Mouse (Mus musculus) limb, embryonic 14.5 days (tissue): ENCODE data around the gene 2700049A03Rik. TPM values are rescaled to one million over a fixed set of nuclear protein-coding genes. Genes with fewer than 3 reads are reported as not detected.

Experiments used
- ATAC-seq: fragments of 200-750 bp; cut with Nextera tagmentation; 2 replicates; pipeline ENCODE4 v1.8.0; 2017; ENCODE audit warnings: low read depth, moderate number of reproducible peaks, moderate TSS enrichment; ENCODE audit not compliant: low FRiP score
- DNase-seq: peaks from one replicate; pipeline ENCODE4 v3.0.0-alpha.2; 2015; ENCODE audit warnings: low spot score
- H3K27ac ChIP-seq: fragments of 300-500 bp; sonication (generic); replicated peaks from 2 replicates; pipeline ENCODE4 v1.5.1; 2014; ENCODE audit warnings: low read depth, mild to moderate bottlenecking, low read length, moderate library complexity, mixed read lengths
- H3K27me3 ChIP-seq: fragments of 300-500 bp; sonication (generic); 2 replicates; pipeline ENCODE4 v1.6.1; 2014; ENCODE audit warnings: low read length, mixed read lengths; ENCODE audit not compliant: control insufficient read depth, insufficient read depth
- H3K36me3 ChIP-seq: fragments of 300-500 bp; sonication (generic); 2 replicates; pipeline ENCODE4 v1.6.1; 2014; ENCODE audit warnings: mild to moderate bottlenecking, low read length, moderate library complexity, mixed read lengths; ENCODE audit not compliant: control insufficient read depth, insufficient read depth
- H3K4me1 ChIP-seq: fragments of 300-500 bp; sonication (generic); 2 replicates; pipeline ENCODE4 v1.6.1; 2014; ENCODE audit warnings: antibody characterized with exemption, low read length, mixed read lengths; ENCODE audit not compliant: control insufficient read depth, insufficient read depth
- H3K4me2 ChIP-seq: fragments of 300-500 bp; sonication (generic); replicated peaks from 2 replicates; pipeline ENCODE4 v1.6.1; 2014; ENCODE audit warnings: low read depth, mild to moderate bottlenecking, low read length, moderate library complexity; ENCODE audit not compliant: severe bottlenecking
- H3K4me3 ChIP-seq: fragments of 300-500 bp; sonication (generic); replicated peaks from 2 replicates; pipeline ENCODE4 v1.5.1; 2014; ENCODE audit warnings: low read length
- H3K9ac ChIP-seq: fragments of 300-500 bp; sonication (generic); 2 replicates; pipeline ENCODE4 v1.6.1; 2014; ENCODE audit warnings: mild to moderate bottlenecking, low read depth, low read length, moderate library complexity; ENCODE audit not compliant: severe bottlenecking
- H3K9me3 ChIP-seq: fragments of 300-500 bp; sonication (generic); 2 replicates; pipeline ENCODE4 v1.6.1; 2016; ENCODE audit warnings: low read length; ENCODE audit not compliant: control insufficient read depth
- POLR2A ChIP-seq: fragments of 200-500 bp; IDR thresholded peaks from 2 replicates; pipeline ENCODE4 v1.8.0; 2012; ENCODE audit warnings: inconsistent platforms, mild to moderate bottlenecking, moderate library complexity, borderline replicate concordance; ENCODE audit not compliant: insufficient read depth, insufficient read length; ENCODE audit errors: extremely low read depth
- WGBS: fragments of 180-500 bp; shearing (Covaris S2); extraction: QIAGEN DNeasy Blood & Tissue Kit; methylation state at CpG from one replicate; pipeline ENCODE4 v1.1.7; 2014; 5-methylcytosine and 5-hydroxymethylcytosine counted together
- polyA plus RNA-seq, 2 experiments: library from polyadenylated mRNA; depleted of rRNA in 1 of 2; stranded (reverse) in 1 of 2; unstranded in 1 of 2; fragments of >200 nt; fragmentation: Nextera tagmentation in 1 of 2; extraction: Ambion mirVana in 1 of 2; gene quantifications; 2 replicates each; pipeline versions ENCODE4 v1.2.1 to v1.2.3; 2012 to 2014

2700049A03Rik gene
- polyA plus RNA-seq, 2 experiments = 9.5 to 12.5 TPM

DNA sequence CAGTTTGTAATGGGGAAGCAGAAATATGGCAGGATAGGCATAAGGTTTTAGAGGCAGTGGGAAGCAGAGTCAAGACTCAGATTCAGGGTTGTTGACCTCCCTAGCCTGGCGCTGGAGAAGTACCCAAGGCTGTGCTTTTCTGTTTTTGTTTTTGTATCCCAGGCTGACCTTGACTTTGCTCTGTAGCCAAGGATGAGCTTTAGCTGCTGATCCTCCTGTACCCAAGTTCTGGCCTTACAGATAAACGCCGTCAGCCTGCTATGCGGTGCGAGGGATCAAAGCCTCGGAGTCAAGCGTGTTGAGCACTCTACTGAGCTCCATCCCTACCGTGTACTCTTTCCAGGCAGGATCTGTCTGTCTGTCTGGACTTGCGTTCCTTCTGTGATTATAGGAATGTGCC lies 12.2 kb downstream of the 2700049A03Rik start:
- TF ChIP-seq POLR2A = no peak
- WGBS = 93% methylated on average over 9 of the region's 9 CpGs
- Histone ChIP-seq H3K36me3 (peaks cover 81% of the 10 kb centered on the region), H3K4me1 (no peaks in the 10 kb centered on the region), H3K27ac (no peak overlapping the region), H3K4me3 (no peak overlapping the region), H3K4me2 (no peak overlapping the region), H3K9ac (no peak overlapping the region), H3K9me3 (no peaks in the 10 kb centered on the region), H3K27me3 (no peaks in the 10 kb centered on the region)
- no peak for ATAC-seq
- DNase-seq = no peak

DNA sequence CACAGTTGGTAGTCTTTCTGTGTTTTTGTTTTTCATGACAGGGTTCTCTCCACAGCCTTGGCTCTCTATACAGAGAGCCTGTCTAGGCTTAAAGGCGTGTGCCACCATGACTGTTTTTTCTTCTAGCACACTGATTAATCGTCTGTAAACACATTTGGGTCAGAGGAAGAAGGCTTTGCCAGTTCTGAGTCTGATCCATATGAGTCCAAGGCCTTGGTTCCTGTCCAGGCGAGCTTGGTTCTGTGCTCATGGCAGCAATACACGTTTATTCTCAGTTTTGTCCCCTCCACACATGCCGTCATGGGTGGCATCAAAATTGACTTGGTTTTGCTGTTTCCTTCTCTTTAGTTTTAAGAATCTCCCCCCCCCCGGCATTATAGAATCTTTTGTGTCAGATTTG lies 12.8 kb downstream of the 2700049A03Rik start:
- ATAC-seq (no peak), DNase-seq (no peak)
- no peak for TF ChIP-seq POLR2A
- Histone ChIP-seq H3K36me3 (peaks cover 75% of the 10 kb centered on the region), H3K9me3 (no peaks in the 10 kb centered on the region), H3K27ac (no peak overlapping the region), H3K4me2 (no peak overlapping the region), H3K4me1 (no peaks in the 10 kb centered on the region), H3K9ac (no peak overlapping the region), H3K27me3 (no peaks in the 10 kb centered on the region), H3K4me3 (no peak overlapping the region)
- 84% methylated on average over 6 of the region's 6 CpGs for WGBS

DNA sequence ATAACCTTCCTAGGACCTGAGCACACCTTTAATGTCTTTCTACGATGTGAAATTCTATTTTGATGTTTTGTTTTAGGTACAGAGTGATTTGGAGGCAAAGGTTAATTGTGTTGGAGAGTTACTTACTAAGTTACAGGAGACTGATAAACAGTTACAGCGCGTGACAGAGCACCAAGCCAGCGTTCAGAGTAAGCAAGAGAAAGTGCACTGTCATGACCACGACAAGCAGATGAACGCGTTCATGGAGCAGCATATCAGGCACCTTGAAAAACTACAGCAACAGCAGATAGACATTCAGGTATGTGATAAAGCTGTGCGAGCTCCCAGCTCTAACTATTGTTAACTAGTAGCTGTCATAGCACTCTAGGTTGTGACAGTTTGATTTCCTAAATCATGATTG lies 13.5 kb downstream of the 2700049A03Rik start:
- Histone ChIP-seq H3K9me3 (no peaks in the 10 kb centered on the region), H3K9ac (no peak overlapping the region), H3K4me1 (no peaks in the 10 kb centered on the region), H3K27ac (no peak overlapping the region), H3K4me3 (no peak overlapping the region), H3K27me3 (no peaks in the 10 kb centered on the region), H3K36me3 (peaks cover 74% of the 10 kb centered on the region), H3K4me2 (no peak overlapping the region)
- WGBS = 95% methylated on average over 8 of the region's 8 CpGs
- ATAC-seq (no peak), DNase-seq (no peak)
- no peak for TF ChIP-seq POLR2A

DNA sequence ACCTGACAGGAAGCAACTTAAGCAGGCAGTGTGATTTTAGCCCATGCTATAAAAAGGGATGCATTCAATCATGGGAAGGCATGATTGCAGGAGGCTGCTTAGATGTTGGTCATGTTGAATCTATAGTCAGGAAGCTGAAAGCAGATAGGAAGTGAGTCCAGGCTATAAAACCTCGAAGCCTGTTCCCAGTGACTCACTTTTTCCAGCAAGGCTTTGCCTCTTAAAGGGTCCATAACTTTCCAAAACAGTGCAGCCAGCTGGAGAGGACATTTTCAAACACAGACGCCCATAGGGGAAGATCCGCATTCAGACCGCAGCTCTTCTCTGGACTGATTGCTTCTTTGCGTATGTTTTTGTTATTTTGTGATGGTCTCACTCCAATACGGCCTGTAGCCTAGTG lies 18.3 kb downstream of the 2700049A03Rik start:
- TF ChIP-seq POLR2A = no peak
- 91% methylated on average over 6 of the region's 6 CpGs for WGBS
- Histone ChIP-seq H3K27me3 (no peaks in the 10 kb centered on the region), H3K9me3 (no peaks in the 10 kb centered on the region), H3K4me3 (no peak overlapping the region), H3K9ac (no peak overlapping the region), H3K4me1 (no peaks in the 10 kb centered on the region), H3K36me3 (peaks cover 76% of the 10 kb centered on the region), H3K27ac (no peak overlapping the region), H3K4me2 (no peak overlapping the region)
- ATAC-seq (no peak), DNase-seq (no peak)

DNA sequence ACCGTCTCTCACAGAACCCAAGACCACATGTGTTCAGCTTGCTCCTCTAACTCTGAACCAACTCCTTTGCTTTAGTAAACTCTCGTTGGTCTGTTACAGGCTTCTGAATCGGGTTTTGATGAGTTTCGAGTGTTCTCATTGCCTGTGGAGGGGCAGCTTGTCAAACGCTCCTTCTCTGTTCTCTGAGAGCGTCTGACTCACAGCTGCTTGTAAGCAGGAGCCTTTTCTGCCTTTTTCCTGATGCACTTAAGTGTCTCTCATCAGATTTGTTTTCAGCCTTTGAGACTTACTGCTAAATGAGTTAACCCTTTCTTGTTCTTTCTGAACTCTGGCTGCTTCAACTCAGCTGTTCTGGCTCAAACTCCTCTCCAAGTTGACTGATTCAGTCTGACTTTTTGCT lies 21.3 kb downstream of the 2700049A03Rik start:
- TF ChIP-seq POLR2A = no peak
- Histone ChIP-seq H3K4me3 (no peak overlapping the region), H3K27me3 (no peaks in the 10 kb centered on the region), H3K27ac (no peak overlapping the region), H3K9ac (no peak overlapping the region), H3K9me3 (no peaks in the 10 kb centered on the region), H3K4me2 (no peak overlapping the region), H3K4me1 (no peaks in the 10 kb centered on the region), H3K36me3 (peaks cover 76% of the 10 kb centered on the region)
- DNase-seq = no peak
- ATAC-seq = no peak
- 86% methylated on average over 6 of the region's 6 CpGs for WGBS

DNA sequence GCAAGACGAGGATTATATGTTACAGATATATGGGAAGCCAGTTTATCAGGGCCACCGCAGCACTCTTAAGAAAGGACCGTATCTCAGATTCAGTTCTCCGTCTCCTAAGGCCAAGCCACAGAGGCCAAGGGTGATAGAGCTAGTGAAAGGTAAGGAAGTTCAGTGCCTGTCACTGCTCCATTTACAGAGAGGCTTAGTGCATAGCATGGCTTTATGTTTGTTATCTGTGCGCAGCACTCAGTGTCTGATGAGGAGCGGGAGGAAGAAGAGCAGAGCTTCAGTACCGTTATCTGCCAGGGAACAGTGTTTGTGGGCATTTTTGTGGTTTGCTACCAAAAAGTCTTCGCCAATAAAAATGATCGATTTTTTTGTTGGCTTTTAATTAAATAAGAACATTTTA lies 27.8 kb downstream of the 2700049A03Rik start:
- no peaks in the 10 kb centered on the region for H3K27me3 ChIP-seq
- H3K36me3 ChIP-seq = peaks cover 60% of the 10 kb centered on the region
- no peak for ATAC-seq
- no peaks in the 10 kb centered on the region for H3K4me1 ChIP-seq
- DNase-seq = no peak
- WGBS = 93% methylated on average over 9 of the region's 9 CpGs
- H3K9me3 ChIP-seq = no peaks in the 10 kb centered on the region
- no peak overlapping the region for H3K27ac ChIP-seq
- no peak for TF ChIP-seq POLR2A
- no peak overlapping the region for H3K9ac ChIP-seq
- H3K4me3 ChIP-seq = no peak overlapping the region
- H3K4me2 ChIP-seq = no peak overlapping the region
